Mouse (Mus musculus): ENCODE results near the gene Hunk. TPM values are rescaled to one million over a fixed set of nuclear protein-coding genes. Genes with fewer than 3 reads are reported as not detected.

Gene Hunk
- polyA plus RNA-seq, 1 experiment from 2014 or later, result 11.5 TPM

- Histone ChIP-seq H3K4me1 (replicated peaks; ENCODE audit: control insufficient read depth, insufficient read depth, low read length) (peaks cover 29% of the 10 kb centered on the region), H3K9me3 (ENCODE audit: control insufficient read depth, low read length) (no peaks in the 10 kb centered on the region), H3K36me3 (ENCODE audit: control insufficient read depth, insufficient read depth) (no peaks in the 10 kb centered on the region), H3K27ac (ENCODE audit: low read length) (peak overlapping the region; percentile 90), H3K27me3 (replicated peaks; ENCODE audit: control insufficient read depth, insufficient read depth, low read length) (no peaks in the 10 kb centered on the region), H3K4me2 (ENCODE audit: low read length) (no peak overlapping the region), H3K4me3 (replicated peaks; ENCODE audit: low read length) (no peak overlapping the region), H3K9ac (replicated peaks; ENCODE audit: low read depth, low read length) (no peak overlapping the region)
- 47% methylated on average over 1 of the region's 1 CpGs for WGBS
- no peak for ATAC-seq
These were observed 136.8 kb downstream of the Hunk start for GRCm38 (mm10) chr16:90522575-90522974.

GRCm38 (mm10) chr16:90523373-90523772 lies 137.6 kb downstream of the Hunk start:
- Histone ChIP-seq H3K4me3 (replicated peaks; ENCODE audit: low read length) (no peak overlapping the region), H3K36me3 (ENCODE audit: control insufficient read depth, insufficient read depth) (no peaks in the 10 kb centered on the region), H3K27me3 (replicated peaks; ENCODE audit: control insufficient read depth, insufficient read depth, low read length) (no peaks in the 10 kb centered on the region), H3K27ac (ENCODE audit: low read length) (no peak overlapping the region), H3K9ac (replicated peaks; ENCODE audit: low read depth, low read length) (no peak overlapping the region), H3K4me1 (replicated peaks; ENCODE audit: control insufficient read depth, insufficient read depth, low read length) (peaks cover 21% of the 10 kb centered on the region), H3K4me2 (ENCODE audit: low read length) (no peak overlapping the region), H3K9me3 (ENCODE audit: control insufficient read depth, low read length) (no peaks in the 10 kb centered on the region)
- no peak for ATAC-seq
- WGBS, result 41% methylated on average over 6 of the region's 6 CpGs

- no peak for ATAC-seq
- no peak overlapping the region for H3K9ac ChIP-seq (replicated peaks; ENCODE audit: low read depth, low read length)
- no peak overlapping the region for H3K4me2 ChIP-seq (ENCODE audit: low read length)
- H3K4me1 ChIP-seq (replicated peaks; ENCODE audit: control insufficient read depth, insufficient read depth, low read length), result peaks cover 16% of the 10 kb centered on the region
- H3K27ac ChIP-seq (ENCODE audit: low read length), result no peak overlapping the region
- no peak overlapping the region for H3K4me3 ChIP-seq (replicated peaks; ENCODE audit: low read length)
- no peaks in the 10 kb centered on the region for H3K27me3 ChIP-seq (replicated peaks; ENCODE audit: control insufficient read depth, insufficient read depth, low read length)
- WGBS, result 96% methylated on average over 18 of the region's 18 CpGs
- H3K9me3 ChIP-seq (ENCODE audit: control insufficient read depth, low read length), result no peaks in the 10 kb centered on the region
- no peaks in the 10 kb centered on the region for H3K36me3 ChIP-seq (ENCODE audit: control insufficient read depth, insufficient read depth)
These were observed 138.1 kb downstream of the Hunk start for GRCm38 (mm10) chr16:90523894-90524293.

GRCm38 (mm10) chr16:90524393-90524792 lies 138.6 kb downstream of the Hunk start:
- ATAC-seq, result no peak
- H3K4me1 ChIP-seq (replicated peaks; ENCODE audit: control insufficient read depth, insufficient read depth, low read length), result peaks cover 16% of the 10 kb centered on the region
- WGBS, result 98% methylated on average over 18 of the region's 18 CpGs
- H3K4me3 ChIP-seq (replicated peaks; ENCODE audit: low read length), result no peak overlapping the region
- H3K36me3 ChIP-seq (ENCODE audit: control insufficient read depth, insufficient read depth), result no peaks in the 10 kb centered on the region
- no peak overlapping the region for H3K27ac ChIP-seq (ENCODE audit: low read length)
- no peak overlapping the region for H3K4me2 ChIP-seq (ENCODE audit: low read length)
- H3K27me3 ChIP-seq (replicated peaks; ENCODE audit: control insufficient read depth, insufficient read depth, low read length), result no peaks in the 10 kb centered on the region
- H3K9me3 ChIP-seq (ENCODE audit: control insufficient read depth, low read length), result no peaks in the 10 kb centered on the region
- no peak overlapping the region for H3K9ac ChIP-seq (replicated peaks; ENCODE audit: low read depth, low read length)

- ATAC-seq, result no peak
- 43% methylated on average over 10 of the region's 10 CpGs for WGBS
These were observed 147.4 kb downstream of the Hunk start for GRCm38 (mm10) chr16:90533119-90533673.

GRCm38 (mm10) chr16:90534591-90534990 lies 148.8 kb downstream of the Hunk start:
- Histone ChIP-seq H3K27ac (ENCODE audit: low read length) (no peak overlapping the region), H3K4me3 (replicated peaks; ENCODE audit: low read length) (no peak overlapping the region), H3K36me3 (ENCODE audit: control insufficient read depth, insufficient read depth) (no peaks in the 10 kb centered on the region), H3K4me1 (replicated peaks; ENCODE audit: control insufficient read depth, insufficient read depth, low read length) (no peaks in the 10 kb centered on the region), H3K27me3 (replicated peaks; ENCODE audit: control insufficient read depth, insufficient read depth, low read length) (no peaks in the 10 kb centered on the region), H3K9me3 (ENCODE audit: control insufficient read depth, low read length) (no peaks in the 10 kb centered on the region), H3K9ac (replicated peaks; ENCODE audit: low read depth, low read length) (no peak overlapping the region), H3K4me2 (ENCODE audit: low read length) (no peak overlapping the region)
- WGBS, result 89% methylated on average over 8 of the region's 8 CpGs
- no peak for ATAC-seq

More at GRCm38 (mm10) chr16:90533119-90533673, 147.4 kb downstream of the Hunk start:
- H3K27ac ChIP-seq (ENCODE audit: low read length), result no peak overlapping the region
- H3K27me3 ChIP-seq (replicated peaks; ENCODE audit: control insufficient read depth, insufficient read depth, low read length), result no peaks in the 10 kb centered on the region
- no peaks in the 10 kb centered on the region for H3K9me3 ChIP-seq (ENCODE audit: control insufficient read depth, low read length)
- no peak overlapping the region for H3K9ac ChIP-seq (replicated peaks; ENCODE audit: low read depth, low read length)
- H3K4me1 ChIP-seq (replicated peaks; ENCODE audit: control insufficient read depth, insufficient read depth, low read length), result no peaks in the 10 kb centered on the region
- H3K36me3 ChIP-seq (ENCODE audit: control insufficient read depth, insufficient read depth), result no peaks in the 10 kb centered on the region
- no peak overlapping the region for H3K4me2 ChIP-seq (ENCODE audit: low read length)
- no peak overlapping the region for H3K4me3 ChIP-seq (replicated peaks; ENCODE audit: low read length)

- 76% methylated on average over 5 of the region's 5 CpGs for WGBS
- no peaks in the 10 kb centered on the region for H3K36me3 ChIP-seq (ENCODE audit: control insufficient read depth, insufficient read depth)
- no peak overlapping the region for H3K4me2 ChIP-seq (ENCODE audit: low read length)
- no peak overlapping the region for H3K9ac ChIP-seq (replicated peaks; ENCODE audit: low read depth, low read length)
- H3K27me3 ChIP-seq (replicated peaks; ENCODE audit: control insufficient read depth, insufficient read depth, low read length), result no peaks in the 10 kb centered on the region
- H3K4me1 ChIP-seq (replicated peaks; ENCODE audit: control insufficient read depth, insufficient read depth, low read length), result no peaks in the 10 kb centered on the region
- no peak for ATAC-seq
- no peak overlapping the region for H3K4me3 ChIP-seq (replicated peaks; ENCODE audit: low read length)
- no peak overlapping the region for H3K27ac ChIP-seq (ENCODE audit: low read length)
- no peaks in the 10 kb centered on the region for H3K9me3 ChIP-seq (ENCODE audit: control insufficient read depth, low read length)
These were observed 153.1 kb downstream of the Hunk start for GRCm38 (mm10) chr16:90538926-90539325.

- no peaks in the 10 kb centered on the region for H3K4me1 ChIP-seq (replicated peaks; ENCODE audit: control insufficient read depth, insufficient read depth, low read length)
- H3K4me2 ChIP-seq (ENCODE audit: low read length), result no peak overlapping the region
- H3K36me3 ChIP-seq (ENCODE audit: control insufficient read depth, insufficient read depth), result no peaks in the 10 kb centered on the region
- ATAC-seq, result no peak
- H3K9ac ChIP-seq (replicated peaks; ENCODE audit: low read depth, low read length), result no peak overlapping the region
- no peaks in the 10 kb centered on the region for H3K9me3 ChIP-seq (ENCODE audit: control insufficient read depth, low read length)
- no peak overlapping the region for H3K4me3 ChIP-seq (replicated peaks; ENCODE audit: low read length)
- no peaks in the 10 kb centered on the region for H3K27me3 ChIP-seq (replicated peaks; ENCODE audit: control insufficient read depth, insufficient read depth, low read length)
- H3K27ac ChIP-seq (ENCODE audit: low read length), result no peak overlapping the region
- 74% methylated on average over 2 of the region's 2 CpGs for WGBS
These were observed 155.4 kb downstream of the Hunk start for GRCm38 (mm10) chr16:90541191-90541590.

- H3K27me3 ChIP-seq (replicated peaks; ENCODE audit: control insufficient read depth, insufficient read depth, low read length), result 0 out of 2 replicates have a peak, but pooled peaks cover 4% of the 10 kb centered on the region
- ATAC-seq, result no peak
- H3K9ac ChIP-seq (replicated peaks; ENCODE audit: low read depth, low read length), result no peak overlapping the region
- H3K36me3 ChIP-seq (ENCODE audit: control insufficient read depth, insufficient read depth), result no peaks in the 10 kb centered on the region
- no peak overlapping the region for H3K27ac ChIP-seq (ENCODE audit: low read length)
- no peaks in the 10 kb centered on the region for H3K9me3 ChIP-seq (ENCODE audit: control insufficient read depth, low read length)
- H3K4me1 ChIP-seq (replicated peaks; ENCODE audit: control insufficient read depth, insufficient read depth, low read length), result no peaks in the 10 kb centered on the region
- WGBS, result 76% methylated on average over 10 of the region's 10 CpGs
- H3K4me2 ChIP-seq (ENCODE audit: low read length), result no peak overlapping the region
- no peak overlapping the region for H3K4me3 ChIP-seq (replicated peaks; ENCODE audit: low read length)
These were observed 156.6 kb downstream of the Hunk start for GRCm38 (mm10) chr16:90542383-90542782.

- Histone ChIP-seq H3K27ac (ENCODE audit: low read length) (no peak overlapping the region), H3K4me2 (ENCODE audit: low read length) (no peak overlapping the region), H3K4me3 (replicated peaks; ENCODE audit: low read length) (no peak overlapping the region), H3K27me3 (replicated peaks; ENCODE audit: control insufficient read depth, insufficient read depth, low read length) (peaks cover 5% of the 10 kb centered on the region; the same call in 1 of the 2 replicates), H3K4me1 (replicated peaks; ENCODE audit: control insufficient read depth, insufficient read depth, low read length) (0 out of 2 replicates have a peak, but pooled peaks cover 2% of the 10 kb centered on the region), H3K9ac (replicated peaks; ENCODE audit: low read depth, low read length) (no peak overlapping the region), H3K36me3 (ENCODE audit: control insufficient read depth, insufficient read depth) (no peaks in the 10 kb centered on the region), H3K9me3 (ENCODE audit: control insufficient read depth, low read length) (no peaks in the 10 kb centered on the region)
- 91% methylated on average over 9 of the region's 9 CpGs for WGBS
- no peak for ATAC-seq
These were observed 158.4 kb downstream of the Hunk start for GRCm38 (mm10) chr16:90544175-90544574.

All from forebrain, embryonic 16.5 days (tissue).